Mouse (Mus musculus) forebrain, postnatal 0 days (tissue): Measurements from ENCODE around the gene Fam69b. TPM values are rescaled to one million over a fixed set of nuclear protein-coding genes. Genes with fewer than 3 reads are reported as not detected.

Source experiments
- ATAC-seq: fragments of 200-750 bp; cut with Nextera tagmentation; 2 replicates; pipeline ENCODE4 v1.8.0; 2017; ENCODE audit warnings: mild to moderate bottlenecking, moderate library complexity
- DNase-seq: peaks from one replicate; pipeline ENCODE4 v3.0.0-alpha.2; 2015
- H3K27ac ChIP-seq: fragments of 300-500 bp; sonication (generic); 2 replicates; pipeline ENCODE4 v1.5.1; 2014; ENCODE audit warnings: low read depth, mild to moderate bottlenecking, antibody characterized with exemption, low read length, moderate library complexity, mixed read lengths
- H3K27me3 ChIP-seq: fragments of 300-500 bp; sonication (generic); 2 replicates; pipeline ENCODE4 v1.6.1; 2014; ENCODE audit warnings: mild to moderate bottlenecking, low read length, mixed read lengths; ENCODE audit not compliant: insufficient read depth
- H3K36me3 ChIP-seq: fragments of 300-500 bp; sonication (generic); 2 replicates; pipeline ENCODE4 v1.6.1; 2014; ENCODE audit warnings: mild to moderate bottlenecking, moderate library complexity; ENCODE audit not compliant: insufficient read depth
- H3K4me1 ChIP-seq: fragments of 300-500 bp; sonication (generic); 2 replicates; pipeline ENCODE4 v1.6.1; 2014; ENCODE audit warnings: antibody characterized with exemption; ENCODE audit not compliant: insufficient read depth
- H3K4me2 ChIP-seq: fragments of 300-500 bp; sonication (generic); 2 replicates; pipeline ENCODE4 v1.6.1; 2014; ENCODE audit warnings: low read depth, mild to moderate bottlenecking, moderate library complexity
- H3K4me3 ChIP-seq: fragments of 300-500 bp; sonication (generic); 2 replicates; pipeline ENCODE4 v1.5.1; 2014; ENCODE audit warnings: low read depth, low read length, mixed read lengths
- H3K9ac ChIP-seq: fragments of 300-500 bp; sonication (generic); 2 replicates; pipeline ENCODE4 v1.6.1; 2014; ENCODE audit warnings: mild to moderate bottlenecking
- H3K9me3 ChIP-seq: fragments of 300-500 bp; sonication (generic); 2 replicates; pipeline ENCODE4 v1.6.1; 2016; ENCODE audit warnings: low read length
- CTCF ChIP-seq: sonication (generic); IDR thresholded peaks from 2 replicates; pipeline ENCODE4 v1.5.1; 2016; ENCODE audit warnings: antibody characterized with exemption, control low read depth, low read depth
- WGBS: fragments of 180-500 bp; shearing (Covaris S2); extraction: QIAGEN DNeasy Blood & Tissue Kit; methylation state at CpG from one replicate; pipeline ENCODE4 v1.1.7; 2014; 5-methylcytosine and 5-hydroxymethylcytosine counted together
- microRNA counts: library from miRNA; unstranded; fragments of <30 nt; microRNA quantifications from one replicate; lab custom pipeline; 2015
- microRNA-seq, 2 experiments: library from miRNA; unstranded; fragments of <30 nt; microRNA quantifications; one replicate each; pipeline ENCODE4; 2016
- polyA plus RNA-seq: library from polyadenylated mRNA; unstranded; fragments of >200 nt; fragmentation: Nextera tagmentation; extraction: Ambion mirVana; gene quantifications from 2 replicates; pipeline ENCODE4 v1.2.1, GENCODE M21; 2015
- total RNA-seq: library from RNA; depleted of rRNA; stranded (reverse); fragments of >200 nt; gene quantifications from 2 replicates; pipeline ENCODE4 v1.2.3, GENCODE M21; 2014; rRNA removed

The Fam69b gene
- total and polyA plus RNA-seq, 2 experiments from 2014 or later, result 143 to 193 TPM

DNA sequence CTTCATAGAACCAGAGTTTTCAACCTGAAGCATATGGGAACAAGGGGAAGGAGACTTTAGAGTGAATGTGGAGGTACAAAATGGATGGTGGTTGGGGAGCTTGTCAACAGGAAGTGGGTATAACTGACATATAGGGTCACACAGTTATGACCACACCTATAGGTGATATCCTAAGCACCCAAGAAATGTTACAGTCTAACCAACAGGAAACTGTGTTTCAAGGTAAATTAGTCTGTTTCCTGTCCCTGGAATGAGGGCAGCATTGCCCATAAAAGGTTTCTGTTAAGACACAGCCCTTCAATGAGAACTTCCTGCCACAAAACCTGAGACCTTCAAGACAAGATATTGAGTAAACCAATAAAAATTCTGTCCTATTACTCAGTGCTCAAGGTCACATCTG is 40.5 kb downstream of the Fam69b start:
- ATAC-seq (no peak), DNase-seq (no peak)
- Histone ChIP-seq H3K9me3 (no peaks in the 10 kb centered on the region), H3K27ac (no peak overlapping the region), H3K9ac (no peak overlapping the region), H3K4me2 (no peak overlapping the region), H3K4me1 (no peaks in the 10 kb centered on the region), H3K4me3 (no peak overlapping the region), H3K27me3 (no peaks in the 10 kb centered on the region), H3K36me3 (no peaks in the 10 kb centered on the region)
- no peak for TF ChIP-seq CTCF

DNA sequence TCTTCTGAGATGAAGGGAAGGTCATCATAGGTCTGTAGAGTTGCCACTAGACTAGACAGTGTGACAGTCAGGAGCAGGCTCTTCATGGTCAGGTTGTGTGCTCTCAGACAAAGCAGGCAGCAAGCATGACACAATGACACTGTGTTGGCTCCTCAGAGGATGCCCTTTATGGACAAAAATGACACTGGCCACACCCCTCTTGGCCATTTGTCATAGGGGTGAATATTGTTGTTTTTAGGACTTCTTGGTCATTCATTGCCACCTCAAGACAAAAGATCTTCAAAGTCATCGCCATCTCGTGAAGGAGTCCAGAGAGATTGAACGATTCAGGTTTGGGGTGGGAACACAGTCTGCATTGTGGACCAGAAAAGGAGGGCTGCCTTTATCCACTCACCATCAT is 42.9 kb downstream of the Fam69b start, which contains the start of gene Lcn4:
TSS of gene Lcn4 (minus strand) at position 101 of the 400 bp plus-strand sequence.
- no peaks in the 10 kb centered on the region for H3K36me3 ChIP-seq
- WGBS, result 93% methylated on average over 3 of the region's 3 CpGs
- no peak within 1 kb of the TSS for H3K4me2 ChIP-seq
- H3K27ac ChIP-seq, result no peak within 1 kb of the TSS
- H3K9ac ChIP-seq, result no peak within 1 kb of the TSS
- no peak for TF ChIP-seq CTCF
- H3K27me3 ChIP-seq, result no peaks in the 10 kb centered on the region
- H3K9me3 ChIP-seq, result no peaks in the 10 kb centered on the region
- no peak for DNase-seq
- H3K4me3 ChIP-seq, result no peak within 1 kb of the TSS
- H3K4me1 ChIP-seq, result no peaks in the 10 kb centered on the region
- ATAC-seq, result no peak

MicroRNA genes within 50 kb of the gene (microRNA counts, 519-probe panel; counts per million panel counts)
- microRNA mmu-miR-126-3p (lab: Ali Mortazavi, UCI), result 7,530 counts per million, percentile 95 among the panel's probes with 10 or more counts
- 4,151 counts per million, percentile 49 among the panel's probes with 10 or more counts for microRNA mmu-miR-126-5p (lab: Ali Mortazavi, UCI)

Small RNA genes lying within 50 kb of the gene (microRNA-seq; reads per million reads assigned to microRNA genes)
- 0 to 0.12 reads per million in 2 experiments for gene Mir126a
- 0 reads per million in 2 experiments for gene Mir126b

Other genes with a start within 250 kb of the Fam69b start
- 56.7 and 58.6 TPM in 2 replicates for gene Snapc4, start 247.8 kb upstream of the Fam69b start, total RNA-seq
- gene Snapc4, start 247.8 kb upstream of the Fam69b start, polyA plus RNA-seq, result 14.9 and 19.1 TPM in 2 replicates
- gene Entr1, start 239.1 kb upstream of the Fam69b start, total RNA-seq, result 160 and 179 TPM in 2 replicates
- 146 and 152 TPM in 2 replicates for gene Entr1, start 239.1 kb upstream of the Fam69b start, polyA plus RNA-seq
- 66.0 and 74.3 TPM in 2 replicates for gene Pmpca, start 239.1 kb upstream of the Fam69b start, total RNA-seq
- 76.1 and 85.7 TPM in 2 replicates for gene Pmpca, start 239.1 kb upstream of the Fam69b start, polyA plus RNA-seq
- gene Inpp5e, start 219.3 kb upstream of the Fam69b start, total RNA-seq, result 24.1 and 26.6 TPM in 2 replicates
- 8.9 and 12.6 TPM in 2 replicates for gene Inpp5e, start 219.3 kb upstream of the Fam69b start, polyA plus RNA-seq
- gene Sec16a, start 183.2 kb upstream of the Fam69b start, total RNA-seq, result 52.6 and 65.6 TPM in 2 replicates
- gene Sec16a, start 183.2 kb upstream of the Fam69b start, polyA plus RNA-seq, result 9.0 and 10.9 TPM in 2 replicates
- 23.8 and 38.7 TPM in 2 replicates for gene Notch1, start 111.8 kb upstream of the Fam69b start, total RNA-seq
- 5.0 and 6.8 TPM in 2 replicates for gene Notch1, start 111.8 kb upstream of the Fam69b start, polyA plus RNA-seq
- 63.9 and 64.6 TPM in 2 replicates for gene Egfl7, start 48.4 kb upstream of the Fam69b start, total RNA-seq
- gene Egfl7, start 48.4 kb upstream of the Fam69b start, polyA plus RNA-seq, result 52.8 and 67.3 TPM in 2 replicates
- gene Gm20532, start 41.8 kb upstream of the Fam69b start, total RNA-seq, result not detected in 2 replicates
- not detected in 2 replicates for gene Gm20532, start 41.8 kb upstream of the Fam69b start, polyA plus RNA-seq
- gene Agpat2, start 24.0 kb upstream of the Fam69b start, total RNA-seq, result 7.8 and 10.0 TPM in 2 replicates
- 4.8 and 6.2 TPM in 2 replicates for gene Agpat2, start 24.0 kb upstream of the Fam69b start, polyA plus RNA-seq
- gene Lcn4, start 42.8 kb downstream of the Fam69b start, total RNA-seq, result not detected in 2 replicates
- not detected in 2 replicates for gene Lcn4, start 42.8 kb downstream of the Fam69b start, polyA plus RNA-seq
- not detected in 2 replicates for gene Abo, start 236.5 kb downstream of the Fam69b start, total RNA-seq
- not detected in 2 replicates for gene Abo, start 236.5 kb downstream of the Fam69b start, polyA plus RNA-seq